Mouse (Mus musculus) forebrain, embryonic 13.5 days (tissue): ENCODE data around the gene Utrn. TPM values are rescaled to one million over a fixed set of nuclear protein-coding genes. Genes with fewer than 3 reads are reported as not detected.

Experiments
- ATAC-seq: fragments of 200-750 bp; cut with Nextera tagmentation; 2 replicates; pipeline ENCODE4 v1.8.0; 2017
- H3K27ac ChIP-seq: fragments of 300-500 bp; sonication (generic); 2 replicates; pipeline ENCODE4 v1.5.1; 2015; ENCODE audit warnings: inconsistent platforms, mild to moderate bottlenecking, moderate library complexity
- H3K27me3 ChIP-seq: fragments of 300-500 bp; sonication (generic); 2 replicates; pipeline ENCODE4 v1.6.1; 2015; ENCODE audit warnings: mild to moderate bottlenecking, inconsistent platforms
- H3K36me3 ChIP-seq: fragments of 300-500 bp; sonication (generic); 2 replicates; pipeline ENCODE4 v1.6.1; 2015; ENCODE audit warnings: mild to moderate bottlenecking, inconsistent platforms; ENCODE audit not compliant: poor library complexity, severe bottlenecking
- H3K4me1 ChIP-seq: fragments of 300-500 bp; sonication (generic); 2 replicates; pipeline ENCODE4 v1.6.1; 2015; ENCODE audit warnings: inconsistent platforms
- H3K4me2 ChIP-seq: fragments of 300-500 bp; sonication (generic); 2 replicates; pipeline ENCODE4 v1.6.1; 2015; ENCODE audit warnings: inconsistent platforms, mild to moderate bottlenecking, moderate library complexity
- H3K4me3 ChIP-seq: fragments of 300-500 bp; sonication (generic); 2 replicates; pipeline ENCODE4 v1.5.1; 2015; ENCODE audit warnings: mild to moderate bottlenecking, inconsistent platforms
- H3K9ac ChIP-seq: fragments of 300-500 bp; sonication (generic); 2 replicates; pipeline ENCODE4 v1.6.1; 2015; ENCODE audit warnings: mild to moderate bottlenecking, inconsistent platforms
- H3K9me3 ChIP-seq: fragments of 300-500 bp; sonication (generic); replicated peaks from 2 replicates; pipeline ENCODE4 v1.6.1; 2016; ENCODE audit warnings: inconsistent platforms
- WGBS: fragments of 180-500 bp; shearing (Covaris S2); methylation state at CpG from one replicate; pipeline ENCODE4 v1.1.7; 2015; 5-methylcytosine and 5-hydroxymethylcytosine counted together
- polyA plus RNA-seq: library from polyadenylated mRNA; unstranded; fragments of >200 nt; fragmentation: Nextera tagmentation; extraction: Ambion mirVana; gene quantifications from 2 replicates; pipeline ENCODE4 v1.2.1, GENCODE M21; 2015

The Utrn gene
- polyA plus RNA-seq, 1 experiment from 2014 or later: 18.7 TPM

- Histone ChIP-seq H3K4me1 (peaks cover 22% of the 10 kb centered on the region), H3K9me3 (no peaks in the 10 kb centered on the region), H3K9ac (peak overlapping the region; percentile 76), H3K36me3 (no peaks in the 10 kb centered on the region), H3K4me2 (peak overlapping the region; percentile 94), H3K27ac (peak overlapping the region; percentile 65), H3K27me3 (0 out of 2 replicates have a peak, but pooled peaks cover 2% of the 10 kb centered on the region), H3K4me3 (peak overlapping the region; percentile 72)
- ATAC-seq: peak; percentile 60
- under 1% methylated on average over 41 of the region's 41 CpGs for WGBS
Measured at GRCm38 (mm10) chr10:12868189-12869028, 756 bp downstream of the Utrn start.

GRCm38 (mm10) chr10:12867733-12868188 is 1.4 kb downstream of the Utrn start:
- WGBS: under 1% methylated on average over 12 of the region's 12 CpGs
- H3K4me3 ChIP-seq: peak overlapping the region; percentile 72
- no peaks in the 10 kb centered on the region for H3K9me3 ChIP-seq
- H3K27me3 ChIP-seq: 0 out of 2 replicates have a peak, but pooled peaks cover 2% of the 10 kb centered on the region
- no peak for ATAC-seq
- H3K27ac ChIP-seq: no peak overlapping the region
- H3K4me1 ChIP-seq: peaks cover 24% of the 10 kb centered on the region
- H3K4me2 ChIP-seq: peak overlapping the region; percentile 94
- no peaks in the 10 kb centered on the region for H3K36me3 ChIP-seq
- H3K9ac ChIP-seq: peak overlapping the region; percentile 76

- H3K36me3 ChIP-seq: no peaks in the 10 kb centered on the region
- peak overlapping the region; percentile 76 for H3K9ac ChIP-seq
- ATAC-seq: no peak
- H3K4me2 ChIP-seq: peak overlapping the region; percentile 94
- H3K4me3 ChIP-seq: peak overlapping the region; percentile 72
- H3K9me3 ChIP-seq: no peaks in the 10 kb centered on the region
- H3K4me1 ChIP-seq: peaks cover 25% of the 10 kb centered on the region
- H3K27ac ChIP-seq: no peak overlapping the region
- 0 out of 2 replicates have a peak, but pooled peaks cover 2% of the 10 kb centered on the region for H3K27me3 ChIP-seq
- WGBS: 4% methylated on average over 28 of the region's 28 CpGs
Measured at GRCm38 (mm10) chr10:12866971-12867732, 2.0 kb downstream of the Utrn start.

DNA sequence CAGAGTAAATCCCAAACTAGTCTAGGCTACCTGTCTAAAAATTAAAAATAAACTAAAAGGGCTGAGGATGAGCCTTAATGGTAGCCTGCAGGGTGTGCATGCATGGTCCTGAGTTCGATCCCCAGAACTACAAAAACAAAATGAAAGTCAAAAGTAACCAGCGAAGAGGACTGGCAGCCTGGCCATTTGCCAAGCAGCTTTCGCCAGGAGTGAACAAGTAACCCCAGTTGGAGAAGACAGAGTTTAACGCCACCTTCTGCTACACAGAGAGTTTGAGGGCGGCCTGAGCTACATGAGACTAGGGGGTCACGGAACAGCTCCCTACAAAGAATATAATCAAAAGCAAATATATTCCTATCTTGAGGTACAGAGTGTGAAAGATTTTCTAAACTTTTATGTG is 4.0 kb downstream of the Utrn start:
- Histone ChIP-seq H3K27me3 (no peaks in the 10 kb centered on the region), H3K4me2 (no peak overlapping the region), H3K9me3 (no peaks in the 10 kb centered on the region), H3K36me3 (no peaks in the 10 kb centered on the region), H3K4me1 (peaks cover 40% of the 10 kb centered on the region), H3K9ac (no peak overlapping the region), H3K27ac (no peak overlapping the region), H3K4me3 (no peak overlapping the region)
- ATAC-seq: no peak
- WGBS: 86% methylated on average over 6 of the region's 6 CpGs

DNA sequence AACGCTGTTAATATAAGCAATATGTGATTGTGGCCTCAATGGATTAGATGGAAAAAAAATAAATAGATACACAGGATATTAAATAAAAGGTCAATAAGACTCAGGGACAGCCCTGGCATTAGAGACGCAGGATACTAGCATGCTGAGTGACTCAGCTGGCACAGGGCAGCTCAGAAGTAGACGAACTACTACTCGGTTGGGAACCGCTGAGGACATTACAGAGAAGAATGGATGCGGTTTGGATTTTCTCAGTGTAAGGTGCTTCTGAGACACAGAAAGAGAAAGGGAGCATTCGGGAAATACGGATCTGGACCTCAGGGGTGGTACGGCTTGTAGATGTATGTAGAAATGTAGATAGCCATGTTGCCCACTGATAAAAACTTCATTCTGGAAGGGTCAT is 5.6 kb downstream of the Utrn start:
- ATAC-seq: no peak
- H3K36me3 ChIP-seq: no peaks in the 10 kb centered on the region
- peaks cover 38% of the 10 kb centered on the region for H3K4me1 ChIP-seq
- H3K9ac ChIP-seq: no peak overlapping the region
- H3K4me2 ChIP-seq: no peak overlapping the region
- no peak overlapping the region for H3K27ac ChIP-seq
- 89% methylated on average over 9 of the region's 9 CpGs for WGBS
- H3K9me3 ChIP-seq: no peaks in the 10 kb centered on the region
- H3K27me3 ChIP-seq: no peaks in the 10 kb centered on the region
- no peak overlapping the region for H3K4me3 ChIP-seq

DNA sequence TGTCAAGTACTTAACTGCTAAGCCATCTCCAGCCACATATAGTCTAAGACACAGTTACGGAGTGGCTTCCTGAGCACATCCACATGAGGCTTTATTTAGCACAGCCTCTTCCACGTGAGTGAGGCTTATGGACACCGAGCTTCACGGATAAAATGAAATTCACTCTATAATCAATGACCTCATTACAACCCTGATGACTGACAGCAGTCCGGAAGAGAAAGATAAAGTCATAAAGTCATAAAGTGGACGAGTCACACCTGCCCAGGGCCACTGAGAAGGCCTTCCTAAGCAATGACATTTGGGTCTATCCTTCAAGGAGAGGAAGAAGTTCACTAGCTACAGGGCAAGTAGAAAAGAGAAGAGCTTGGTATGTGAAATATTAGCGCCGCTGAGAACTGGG is 7.1 kb downstream of the Utrn start:
- H3K9me3 ChIP-seq: no peaks in the 10 kb centered on the region
- H3K27me3 ChIP-seq: no peaks in the 10 kb centered on the region
- 91% methylated on average over 8 of the region's 8 CpGs for WGBS
- no peak for ATAC-seq
- H3K4me1 ChIP-seq: peaks cover 23% of the 10 kb centered on the region
- no peaks in the 10 kb centered on the region for H3K36me3 ChIP-seq
- H3K27ac ChIP-seq: no peak overlapping the region
- H3K4me3 ChIP-seq: no peak overlapping the region
- no peak overlapping the region for H3K4me2 ChIP-seq
- H3K9ac ChIP-seq: no peak overlapping the region

GRCm38 (mm10) chr10:12861381-12861780 is 7.8 kb downstream of the Utrn start:
- ATAC-seq: peak; percentile 37; the same call in 1 of the 2 replicates
- WGBS: 58% methylated on average over 2 of the region's 2 CpGs
- Histone ChIP-seq H3K4me1 (peaks cover 18% of the 10 kb centered on the region), H3K36me3 (no peaks in the 10 kb centered on the region), H3K4me3 (no peak overlapping the region), H3K4me2 (no peak overlapping the region), H3K27me3 (no peaks in the 10 kb centered on the region), H3K27ac (no peak overlapping the region), H3K9ac (no peak overlapping the region), H3K9me3 (no peaks in the 10 kb centered on the region)

- Histone ChIP-seq H3K4me1 (peaks cover 18% of the 10 kb centered on the region), H3K9me3 (no peaks in the 10 kb centered on the region), H3K4me2 (no peak overlapping the region), H3K36me3 (no peaks in the 10 kb centered on the region), H3K9ac (no peak overlapping the region), H3K4me3 (no peak overlapping the region), H3K27ac (no peak overlapping the region), H3K27me3 (no peaks in the 10 kb centered on the region)
- peak; percentile 61; the same call in 1 of the 2 replicates for ATAC-seq
- 39% methylated on average over 4 of the region's 4 CpGs for WGBS
Measured at GRCm38 (mm10) chr10:12860765-12861164, 8.4 kb downstream of the Utrn start.

GRCm38 (mm10) chr10:12860331-12860730 is 8.8 kb downstream of the Utrn start:
- Histone ChIP-seq H3K9me3 (no peaks in the 10 kb centered on the region), H3K27ac (no peak overlapping the region), H3K27me3 (no peaks in the 10 kb centered on the region), H3K9ac (no peak overlapping the region), H3K4me2 (no peak overlapping the region), H3K36me3 (no peaks in the 10 kb centered on the region), H3K4me3 (no peak overlapping the region), H3K4me1 (peaks cover 18% of the 10 kb centered on the region)
- ATAC-seq: no peak
- 84% methylated on average over 7 of the region's 7 CpGs for WGBS

DNA sequence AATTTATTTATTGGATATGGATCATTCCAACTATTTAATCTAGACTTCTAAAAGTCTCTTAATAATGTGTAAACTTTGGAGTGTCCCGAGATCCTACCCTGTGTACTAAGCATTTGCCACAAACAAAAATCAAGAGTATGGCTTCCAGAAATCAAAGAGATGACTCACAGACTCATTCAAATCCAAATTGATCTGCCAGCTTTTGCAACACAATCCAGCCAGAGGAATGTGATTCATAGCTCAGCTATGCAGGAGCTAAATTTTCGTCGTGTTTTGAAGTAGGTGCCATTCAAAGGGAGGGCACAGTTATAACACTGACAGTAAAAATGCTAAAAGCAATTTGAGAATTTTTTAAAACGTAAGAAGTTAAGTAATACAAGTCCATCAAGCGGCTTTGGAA is 11.1 kb downstream of the Utrn start:
- H3K27me3 ChIP-seq: no peaks in the 10 kb centered on the region
- no peak overlapping the region for H3K4me3 ChIP-seq
- no peaks in the 10 kb centered on the region for H3K36me3 ChIP-seq
- H3K9me3 ChIP-seq: no peaks in the 10 kb centered on the region
- no peak overlapping the region for H3K4me2 ChIP-seq
- peaks cover 18% of the 10 kb centered on the region for H3K4me1 ChIP-seq
- H3K27ac ChIP-seq: no peak overlapping the region
- no peak overlapping the region for H3K9ac ChIP-seq
- WGBS: 79% methylated on average over 5 of the region's 5 CpGs
- ATAC-seq: no peak

GRCm38 (mm10) chr10:12854298-12854697 is 14.9 kb downstream of the Utrn start:
- no peaks in the 10 kb centered on the region for H3K27me3 ChIP-seq
- no peak overlapping the region for H3K4me3 ChIP-seq
- H3K9me3 ChIP-seq: no peaks in the 10 kb centered on the region
- H3K4me2 ChIP-seq: no peak overlapping the region
- no peak overlapping the region for H3K9ac ChIP-seq
- no peaks in the 10 kb centered on the region for H3K36me3 ChIP-seq
- no peak overlapping the region for H3K27ac ChIP-seq
- H3K4me1 ChIP-seq: no peaks in the 10 kb centered on the region
- no peak for ATAC-seq
- WGBS: 94% methylated on average over 6 of the region's 6 CpGs

GRCm38 (mm10) chr10:12853776-12854175 is 15.4 kb downstream of the Utrn start:
- H3K27ac ChIP-seq: no peak overlapping the region
- H3K9ac ChIP-seq: no peak overlapping the region
- no peaks in the 10 kb centered on the region for H3K36me3 ChIP-seq
- no peak overlapping the region for H3K4me3 ChIP-seq
- H3K9me3 ChIP-seq: no peaks in the 10 kb centered on the region
- WGBS: 85% methylated on average over 6 of the region's 6 CpGs
- no peak for ATAC-seq
- peaks cover 2% of the 10 kb centered on the region; the same call in 1 of the 2 replicates for H3K4me1 ChIP-seq
- H3K27me3 ChIP-seq: no peaks in the 10 kb centered on the region
- H3K4me2 ChIP-seq: no peak overlapping the region
